Mouse (Mus musculus): ENCODE results near the gene Tcl1b3.

Tcl1b3 gene

GRCm38 (mm10) chr12:105235091-105235490, 44.2 kb downstream of the Tcl1b3 start:
- DNase-seq = no peak

- no peak for DNase-seq
Observed at GRCm38 (mm10) chr12:105239060-105239459, 48.2 kb downstream of the Tcl1b3 start.
